Mouse (Mus musculus): ENCODE data around the gene Fdxr.

GRCm38 (mm10) chr11:115300745-115301144 is 23.9 kb upstream of the Fdxr start:
- TF ChIP-seq POLR2A (IDR thresholded peaks at IDR 0.05; ENCODE audit: insufficient read depth, low read depth, low read length): no peak
- TF ChIP-seq CTCF (IDR thresholded peaks at IDR 0.05; ENCODE audit: insufficient read depth, low read depth, low read length): no peak

Data from olfactory bulb, adult 2 months (tissue).